Mouse (Mus musculus): ENCODE measurements at regions not wholly inside any gene's neighbourhood (a gene's known extent, or its start where the extent isn't known, plus 50 kb on each side); places are given as distances from the start of the nearest gene placed in this dataset.

DNA sequence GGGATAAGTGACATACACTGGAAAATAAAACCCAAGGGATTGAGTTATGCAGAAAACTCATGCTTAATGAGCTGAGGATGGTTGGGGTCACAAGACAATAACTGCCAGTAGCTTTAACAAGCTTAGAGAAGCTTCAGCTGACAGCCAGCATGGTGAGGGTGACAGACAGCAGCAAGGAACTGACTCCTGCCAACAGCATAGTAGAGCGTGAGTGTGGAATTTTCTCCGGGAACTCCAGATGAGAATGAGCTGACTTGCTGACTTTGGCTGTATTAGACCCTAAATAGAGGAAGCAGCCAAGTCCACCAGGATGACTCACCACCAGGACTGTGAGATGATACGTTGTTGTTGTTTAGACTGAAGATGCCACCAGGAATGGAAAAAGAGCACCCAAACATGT is 788.2 kb downstream of the Adgrl2 start:
- no peak for TF ChIP-seq CTCF (IDR thresholded peaks at IDR 0.05; ENCODE audit: borderline replicate concordance, insufficient read depth, low read length)
- no peak for TF ChIP-seq POLR2A (IDR thresholded peaks at IDR 0.05; ENCODE audit: low read depth, low read length)

All from embryonic fibroblast, embryonic 13.5 days (primary cell).